Mouse (Mus musculus): ENCODE results near the gene Sacs.
A peak's percentile ranks its signal among the peaks of the same experiment; 100 is the strongest.

Gene Sacs

DNA sequence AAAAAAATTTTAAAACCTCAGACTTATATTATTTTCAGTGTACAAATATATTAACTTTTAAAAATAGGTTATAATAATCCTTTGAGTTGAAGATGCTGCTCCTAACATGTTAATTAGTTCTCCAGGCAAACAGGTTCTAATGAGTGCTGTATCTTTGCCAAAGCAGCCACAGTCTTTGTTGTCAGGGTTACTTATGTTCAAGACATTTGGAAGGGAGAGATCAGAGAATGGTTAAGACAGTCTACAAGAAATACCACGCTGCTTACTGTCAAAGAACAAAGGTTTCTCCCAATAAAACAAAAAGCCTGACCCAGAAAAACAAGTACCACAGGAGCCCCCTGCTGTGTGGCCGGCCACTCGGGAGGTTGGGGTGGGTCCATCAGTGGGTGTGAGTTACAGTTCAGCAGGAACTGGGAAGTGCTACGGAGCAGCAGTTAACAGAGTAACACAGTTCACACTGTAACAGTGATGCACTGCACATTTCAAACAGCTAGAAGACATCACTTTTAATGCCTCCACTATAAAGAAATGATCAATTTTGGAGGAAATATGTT lies 98.9 kb downstream of the Sacs start:
- no peak for DNase-seq (ENCODE audit: low spot score in 2 of 2)

DNA sequence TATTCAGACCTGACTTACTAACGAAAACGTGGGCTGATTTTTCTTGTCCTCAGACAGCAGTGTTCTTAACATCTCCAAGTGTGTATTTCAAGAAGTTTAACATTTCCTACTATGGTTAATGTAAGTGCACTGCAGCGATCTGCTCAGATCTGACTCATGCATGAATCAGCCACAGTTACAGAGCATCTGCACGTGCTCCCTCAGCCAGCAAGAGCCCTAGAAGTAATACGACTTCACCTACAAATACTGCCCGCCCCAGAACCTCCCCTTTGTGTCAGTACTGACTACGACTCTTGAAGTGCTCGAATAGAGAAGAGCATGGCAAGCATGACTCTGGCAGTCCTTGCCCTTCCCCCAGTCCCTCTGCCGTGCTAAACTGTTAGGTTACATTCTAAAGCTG lies 100.5 kb downstream of the Sacs start:
- no peak for DNase-seq (ENCODE audit: low spot score in 2 of 2)

GRCm38 (mm10) chr14:61242611-61243010 lies 104.4 kb downstream of the Sacs start:
- DNase-seq (ENCODE audit: low spot score in 2 of 2), result no peak

DNA sequence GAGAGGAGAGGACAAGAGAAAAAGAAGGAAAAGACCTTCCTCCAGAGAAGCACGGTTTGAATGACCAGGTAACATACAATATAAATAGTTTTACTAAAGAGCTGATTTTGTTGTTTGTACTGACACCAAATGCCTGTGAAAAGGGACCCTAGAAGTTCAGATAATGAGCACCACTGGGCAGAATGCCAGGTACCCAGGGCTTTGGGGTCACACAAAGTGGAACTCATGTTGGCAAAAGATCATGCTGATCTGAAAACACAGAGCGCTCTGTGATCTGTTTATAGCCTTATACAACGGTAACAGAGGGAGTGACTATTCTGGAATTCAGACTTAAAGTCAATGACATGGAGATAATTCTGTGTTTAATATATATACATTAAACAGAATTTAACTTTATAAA lies 108.2 kb downstream of the Sacs start:
- no peak for DNase-seq (ENCODE audit: low spot score in 2 of 2)

GRCm38 (mm10) chr14:61252596-61253388 lies 114.5 kb downstream of the Sacs start:
- DNase-seq (ENCODE audit: low spot score in 2 of 2), result no peak

- no peak for DNase-seq (ENCODE audit: low spot score in 2 of 2)
Observed at GRCm38 (mm10) chr14:61258352-61258751, 120.1 kb downstream of the Sacs start, which contains the start of gene Sgcg. Gene Sgcg (minus strand): TSS chr14:61258490.

GRCm38 (mm10) chr14:61259084-61259483 lies 120.8 kb downstream of the Sacs start:
- DNase-seq (ENCODE audit: low spot score in 2 of 2), result no peak

- DNase-seq (ENCODE audit: low spot score in 2 of 2), result no peak
Observed at GRCm38 (mm10) chr14:61267908-61268475, 129.7 kb downstream of the Sacs start.

DNA sequence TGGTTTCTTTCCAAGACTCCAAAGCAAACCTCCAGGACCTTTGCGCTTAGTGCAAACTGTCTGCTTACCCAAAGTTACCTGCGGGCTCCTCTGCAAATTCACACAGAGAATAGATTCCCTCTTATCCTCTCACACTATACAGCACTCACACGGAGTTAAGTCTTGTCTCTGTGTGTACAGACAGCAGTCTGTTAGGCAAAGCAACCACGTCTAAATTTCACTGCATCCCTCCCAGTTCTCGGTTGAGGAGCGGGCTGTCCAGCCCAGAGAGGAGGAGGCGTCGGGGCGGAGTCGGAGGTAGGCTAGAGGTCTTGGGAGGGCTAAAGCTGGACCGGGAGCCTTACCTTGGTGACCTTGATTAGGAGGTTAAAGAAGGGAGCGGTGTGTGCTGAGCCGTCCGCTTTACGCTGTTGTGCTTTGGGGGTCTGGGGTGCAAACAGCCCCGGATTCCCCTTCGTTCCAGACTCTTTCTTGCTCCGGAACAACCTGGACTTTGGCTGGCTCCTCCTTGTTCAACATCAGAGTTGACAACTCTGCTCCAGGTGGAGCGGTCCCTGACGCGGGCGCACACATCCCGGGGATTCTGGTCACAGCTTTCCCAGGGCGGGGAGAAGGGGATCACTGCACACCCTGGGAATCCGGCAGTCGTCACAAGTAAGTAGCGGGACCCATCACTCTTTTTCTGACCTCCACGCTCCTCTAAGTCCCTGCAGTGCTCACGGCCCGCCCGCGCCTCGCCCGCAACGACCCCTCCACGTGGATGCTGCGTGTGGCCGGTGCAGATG lies 136.3 kb downstream of the Sacs start:
- DNase-seq (ENCODE audit: low spot score in 2 of 2), result no peak

- DNase-seq (ENCODE audit: low spot score in 2 of 2), result peak in 1 of 2 experiments; percentile 19
Observed at GRCm38 (mm10) chr14:61277285-61277684, 139.0 kb downstream of the Sacs start.

DNA sequence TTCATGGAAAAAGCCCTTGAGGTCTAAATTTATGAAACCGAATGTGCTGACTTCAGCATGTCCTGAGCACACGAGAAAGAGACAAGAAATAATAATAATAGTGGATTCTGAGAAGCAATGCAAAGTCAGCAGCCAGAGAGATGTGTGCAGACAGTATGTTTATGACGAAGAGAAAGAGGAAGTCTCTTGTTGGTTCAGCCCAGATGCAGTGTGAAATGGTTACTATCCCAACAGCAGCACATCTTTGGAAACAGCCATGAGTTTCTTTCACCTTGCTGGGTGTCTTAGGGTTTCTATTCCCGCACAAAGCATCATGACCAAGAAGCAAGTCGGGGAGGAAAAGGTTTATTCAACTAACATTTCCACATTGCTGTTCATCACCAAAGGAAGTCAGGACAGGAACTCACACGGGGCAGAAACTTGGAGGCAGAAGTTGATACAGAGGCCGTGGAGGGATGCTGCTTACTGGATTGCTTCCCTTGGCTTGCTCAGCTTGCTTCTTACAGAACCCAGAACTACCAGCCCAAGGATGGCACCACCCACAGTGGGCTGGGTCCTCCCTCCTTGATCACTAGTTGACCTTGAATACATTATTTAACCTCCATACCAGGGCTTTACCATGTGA lies 140.5 kb downstream of the Sacs start:
- DNase-seq (ENCODE audit: low spot score in 2 of 2), result no peak

DNA sequence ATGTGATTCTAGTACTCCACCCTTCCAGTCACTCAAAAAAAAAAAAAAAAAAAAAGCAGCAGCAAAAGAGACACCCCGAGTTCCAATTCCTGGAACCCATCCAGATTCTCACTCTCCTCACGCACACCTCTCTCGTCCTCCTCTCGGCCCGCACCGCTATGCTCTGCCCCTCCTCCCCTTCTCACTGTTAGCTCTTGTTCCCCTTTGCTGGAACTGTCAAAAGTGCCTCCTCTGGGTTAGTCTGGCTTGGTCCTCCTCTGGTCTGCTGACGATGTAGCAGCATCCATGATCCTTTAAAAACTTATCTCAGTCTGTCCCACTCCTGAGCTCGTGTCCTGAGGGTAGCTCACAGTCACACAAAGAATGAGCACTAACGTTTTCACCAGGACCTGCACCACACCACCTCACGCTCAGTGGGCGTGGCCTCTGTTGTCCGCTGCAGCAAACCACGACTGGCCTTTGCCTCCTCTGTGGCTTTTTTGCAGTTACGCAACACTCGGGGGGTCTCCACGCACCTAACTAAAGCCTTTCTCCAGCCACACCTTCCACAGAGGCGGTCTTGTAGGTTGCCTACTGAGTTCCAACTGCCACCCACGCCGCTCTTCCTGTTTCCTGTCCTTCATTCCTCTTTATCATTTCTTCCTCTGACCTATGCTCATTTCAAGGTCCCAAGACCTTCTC lies 150.5 kb downstream of the Sacs start:
- DNase-seq (ENCODE audit: low spot score in 2 of 2), result no peak

Data from cerebellum, postnatal 4 days (tissue).